Mouse (Mus musculus): ENCODE data around the gene Kbtbd4. TPM values are rescaled to one million over a fixed set of nuclear protein-coding genes. Genes with fewer than 3 reads are reported as not detected.

Gene Kbtbd4
- polyA plus RNA-seq, 1 experiment from 2014 or later, result 56.7 TPM

Other genes starting within 250 kb of the Kbtbd4 start
- 19.8 and 23.0 TPM in 2 replicates for gene Nup160, start 227.5 kb upstream of the Kbtbd4 start, polyA plus RNA-seq (2015; fragmentation: Nextera tagmentation; extraction: Ambion mirVana)
- 75.0 and 90.6 TPM in 2 replicates for gene Fnbp4, start 159.4 kb upstream of the Kbtbd4 start, polyA plus RNA-seq (2015; fragmentation: Nextera tagmentation; extraction: Ambion mirVana)
- gene Agbl2, start 122.0 kb upstream of the Kbtbd4 start, polyA plus RNA-seq (2015; fragmentation: Nextera tagmentation; extraction: Ambion mirVana), result 0.69 and 1.1 TPM in 2 replicates
- 256 and 257 TPM in 2 replicates for gene Mtch2, start 57.6 kb upstream of the Kbtbd4 start, polyA plus RNA-seq (2015; fragmentation: Nextera tagmentation; extraction: Ambion mirVana)
- gene C1qtnf4, start 18.9 kb upstream of the Kbtbd4 start, polyA plus RNA-seq (2015; fragmentation: Nextera tagmentation; extraction: Ambion mirVana), result 19.8 and 26.6 TPM in 2 replicates
- gene Ndufs3, start 87 bp downstream of the Kbtbd4 start, polyA plus RNA-seq (2015; fragmentation: Nextera tagmentation; extraction: Ambion mirVana), result 221 and 244 TPM in 2 replicates
- 81.9 and 95.3 TPM in 2 replicates for gene Celf1, start 35.6 kb downstream of the Kbtbd4 start, polyA plus RNA-seq (2015; fragmentation: Nextera tagmentation; extraction: Ambion mirVana)
- gene Rapsn, start 130.9 kb downstream of the Kbtbd4 start, polyA plus RNA-seq (2015; fragmentation: Nextera tagmentation; extraction: Ambion mirVana), result 1.1 and 2.1 TPM in 2 replicates
- 229 and 270 TPM in 2 replicates for gene Psmc3, start 149.3 kb downstream of the Kbtbd4 start, polyA plus RNA-seq (2015; fragmentation: Nextera tagmentation; extraction: Ambion mirVana)
- gene Slc39a13, start 165.7 kb downstream of the Kbtbd4 start, polyA plus RNA-seq (2015; fragmentation: Nextera tagmentation; extraction: Ambion mirVana), result 30.1 and 35.8 TPM in 2 replicates
- 3.4 and 4.2 TPM in 2 replicates for gene Spi1, start 177.7 kb downstream of the Kbtbd4 start, polyA plus RNA-seq (2015; fragmentation: Nextera tagmentation; extraction: Ambion mirVana)
- gene Mybpc3, start 213.4 kb downstream of the Kbtbd4 start, polyA plus RNA-seq (2015; fragmentation: Nextera tagmentation; extraction: Ambion mirVana), result 0.04 and 0.05 TPM in 2 replicates

Measured in hindbrain, embryonic 16.5 days (tissue).